Mouse (Mus musculus) kidney, adult 2 months (tissue): ENCODE data around the gene Ralgapa2.

Source experiments
- CTCF ChIP-seq: fragments of 200-500 bp; conservative IDR thresholded peaks from 2 replicates; pipeline ENCODE4 v1.5.1; 2011; ENCODE audit warnings: low read depth, mild to moderate bottlenecking, control low read depth, low read length, moderate library complexity, mixed read lengths; ENCODE audit not compliant: insufficient read depth, insufficient read length
- POLR2A ChIP-seq: fragments of 200-500 bp; IDR thresholded peaks from one replicate; pipeline ENCODE4 v1.6.1; 2011; ENCODE audit warnings: low read depth, low read length, control low read depth

DNA sequence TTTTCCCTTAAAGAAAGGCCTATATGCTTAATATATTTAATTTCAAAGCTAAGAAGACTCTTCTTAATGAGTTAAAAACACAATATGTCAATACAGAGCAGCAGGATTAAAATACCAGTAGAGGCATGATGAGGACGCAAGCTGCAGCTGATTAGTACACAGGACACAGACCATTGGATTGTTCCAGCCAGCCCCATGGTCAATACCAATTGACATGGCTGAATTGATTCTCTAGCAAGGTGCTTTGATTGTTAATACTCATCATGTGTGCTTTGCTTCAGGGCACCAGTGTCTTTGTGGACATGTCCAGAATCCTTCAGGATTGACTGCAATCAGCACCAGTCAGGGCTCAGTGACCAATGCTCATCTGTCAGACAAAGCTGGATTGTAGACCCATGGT is 185.5 kb downstream of the Ralgapa2 start:
- no peak for TF ChIP-seq CTCF
- TF ChIP-seq POLR2A, result no peak
